Mouse (Mus musculus): ENCODE results near the gene Lgals1.
"Not testable (repeated sequence)": the region's sequence is repeated elsewhere in the genome, so short reads cannot be mapped to it uniquely, and the experiment has no call there.

Gene Lgals1

DNA sequence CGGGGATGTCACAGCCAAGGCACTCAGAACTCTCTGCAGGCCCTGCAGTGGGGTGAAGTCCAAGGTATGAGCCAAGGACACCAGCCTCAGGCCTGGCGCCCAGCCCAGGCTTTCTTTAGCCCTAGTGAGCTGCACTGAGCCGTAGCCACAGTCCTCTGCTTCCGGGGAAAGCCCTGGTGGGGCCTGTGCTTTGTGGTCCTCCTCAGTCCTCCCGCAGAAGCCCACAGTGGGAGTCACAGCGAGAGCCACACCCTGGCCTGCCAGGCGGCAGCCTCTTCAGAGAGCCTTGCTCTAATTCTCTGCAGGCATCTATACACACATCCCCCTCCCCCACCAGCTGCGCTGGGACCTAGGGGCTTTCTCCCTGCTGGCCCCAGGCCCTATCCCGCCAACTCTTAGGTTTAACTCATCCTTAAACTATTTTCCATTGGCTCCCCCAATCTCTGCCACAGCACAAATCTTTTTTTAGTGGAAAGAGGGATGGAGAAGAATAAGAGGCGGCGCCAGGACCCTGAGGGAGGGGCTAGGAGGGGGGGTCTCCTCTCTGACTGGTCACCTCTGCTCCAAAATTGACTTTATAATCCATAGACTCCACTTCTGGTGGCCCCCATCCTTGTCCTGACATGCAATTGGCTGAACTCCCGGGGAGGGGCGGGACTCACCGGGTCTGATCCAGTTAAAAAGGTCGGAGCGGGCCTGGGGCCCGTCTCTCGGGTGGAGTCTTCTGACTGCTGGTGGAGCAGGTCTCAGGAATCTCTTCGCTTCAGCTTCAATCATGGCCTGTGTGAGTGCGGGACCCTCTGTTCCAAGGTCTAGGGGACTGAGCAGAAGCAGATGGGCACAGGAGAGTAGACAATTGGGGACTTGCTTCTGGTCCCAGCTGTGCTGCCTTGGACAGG, at the start of gene Lgals1:
Lgals1 (plus strand) TSS at position 705 of the 899 bp plus-strand sequence.
- peak; percentile 60 for DNase-seq

DNA sequence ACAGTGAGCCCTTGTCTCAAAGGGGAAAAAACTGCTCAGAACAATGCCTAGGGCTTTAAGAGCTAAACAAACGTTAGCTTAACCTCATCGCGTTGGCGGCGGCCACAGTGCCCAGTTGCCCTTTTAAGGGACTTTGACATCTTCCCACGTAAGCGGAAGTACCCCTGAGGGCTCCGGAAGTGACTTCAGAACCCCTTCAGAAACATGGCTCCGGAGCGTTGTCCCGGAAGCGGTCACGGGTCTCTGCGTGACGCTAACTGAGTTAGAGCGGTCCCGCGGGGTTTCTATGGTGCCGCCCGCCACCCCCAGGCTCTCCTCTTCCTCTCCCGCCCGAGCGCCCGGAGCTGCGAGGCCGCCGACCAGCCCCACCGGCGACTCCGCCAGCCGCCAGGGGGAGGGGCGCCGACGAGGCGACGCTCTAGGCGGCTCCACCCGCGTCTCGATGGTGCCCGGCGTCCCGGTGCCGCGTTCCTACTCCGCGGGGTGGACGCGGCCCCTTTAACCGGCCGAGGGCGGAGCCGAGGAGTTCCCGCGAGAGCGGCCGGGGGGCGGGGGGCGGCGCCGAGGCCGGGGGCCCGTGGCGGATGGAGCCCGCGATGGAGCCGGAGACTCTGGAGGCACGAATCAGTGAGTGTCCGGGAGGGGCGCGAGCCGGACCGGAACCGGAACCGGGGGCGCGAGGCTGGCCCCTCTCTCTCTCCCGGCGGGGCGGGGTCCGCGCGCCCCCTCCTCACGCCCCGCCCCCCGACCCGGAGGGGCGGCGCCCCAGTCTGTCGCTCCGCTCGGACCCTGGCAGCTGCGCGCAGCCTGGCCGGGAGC, 49.3 kb upstream of the Lgals1 start, which contains the start of gene Gga1:
Gga1 (plus strand) TSS at position 200 of the 819 bp plus-strand sequence.
- DNase-seq = peak; percentile 93

DNA sequence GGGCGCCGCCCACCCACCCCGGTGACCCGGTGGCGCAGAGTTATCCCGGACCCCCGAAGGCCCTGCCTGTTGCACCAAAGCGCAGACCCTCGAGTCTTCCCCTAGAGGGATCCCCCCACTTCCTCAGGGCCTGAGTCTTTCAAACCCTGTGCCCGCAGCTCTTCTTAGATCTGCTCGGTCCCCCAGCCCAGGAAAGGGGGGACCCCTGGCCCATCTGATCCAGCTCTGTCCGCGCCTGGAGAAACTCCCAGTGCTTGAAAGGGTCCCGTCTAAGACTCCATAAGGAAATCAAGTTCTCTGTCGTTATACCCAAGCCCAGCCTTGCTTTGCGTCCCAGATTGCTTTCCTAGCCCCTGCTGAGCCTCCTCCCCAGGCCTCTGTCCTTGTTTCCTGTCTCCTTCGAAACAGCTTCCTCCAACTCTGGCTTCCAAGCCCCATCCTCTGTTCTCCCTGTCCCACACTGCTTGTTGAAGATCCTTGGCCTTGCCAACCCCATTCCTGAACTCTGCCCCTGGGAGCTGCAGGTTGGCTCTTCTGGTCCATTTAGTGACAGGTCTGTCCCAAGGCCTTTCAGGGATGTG, 48.6 kb upstream of the Lgals1 start:
- DNase-seq = no peak

DNA sequence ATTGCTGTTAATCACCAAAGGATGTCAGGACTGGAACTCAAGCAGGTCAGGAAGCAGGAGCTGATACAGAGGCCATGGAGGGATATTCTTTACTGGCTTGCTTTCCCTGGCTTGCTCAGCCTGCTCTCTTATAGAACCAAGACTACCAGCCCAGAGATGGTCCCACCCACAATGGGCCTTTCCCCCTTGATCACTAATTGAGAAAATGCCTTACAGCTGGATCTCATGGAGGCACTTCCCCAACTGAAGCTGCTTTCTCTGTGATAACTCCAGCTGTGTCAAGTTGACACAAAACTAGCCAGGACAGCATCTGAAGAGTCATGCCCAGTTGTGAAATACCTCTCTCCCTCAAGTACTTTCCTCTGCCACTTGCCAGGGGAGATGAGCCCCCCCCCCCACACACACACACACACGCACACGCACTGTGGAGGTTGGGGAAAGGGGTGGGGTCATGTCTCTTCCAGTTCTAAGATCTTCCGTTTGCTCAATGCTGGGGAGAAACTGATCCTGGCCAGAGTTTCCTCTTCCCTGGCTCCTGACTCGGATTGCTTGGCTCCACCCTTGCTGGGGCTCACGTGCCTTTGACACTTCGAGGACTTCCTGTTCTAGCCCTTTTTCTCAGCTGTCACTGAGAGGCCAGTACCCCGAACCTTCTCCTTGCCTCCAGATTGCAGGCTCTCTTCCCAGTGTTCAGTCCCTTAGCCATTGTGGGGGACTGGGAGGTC, 47.6 kb upstream of the Lgals1 start:
- DNase-seq = not testable (repeated sequence)

DNA sequence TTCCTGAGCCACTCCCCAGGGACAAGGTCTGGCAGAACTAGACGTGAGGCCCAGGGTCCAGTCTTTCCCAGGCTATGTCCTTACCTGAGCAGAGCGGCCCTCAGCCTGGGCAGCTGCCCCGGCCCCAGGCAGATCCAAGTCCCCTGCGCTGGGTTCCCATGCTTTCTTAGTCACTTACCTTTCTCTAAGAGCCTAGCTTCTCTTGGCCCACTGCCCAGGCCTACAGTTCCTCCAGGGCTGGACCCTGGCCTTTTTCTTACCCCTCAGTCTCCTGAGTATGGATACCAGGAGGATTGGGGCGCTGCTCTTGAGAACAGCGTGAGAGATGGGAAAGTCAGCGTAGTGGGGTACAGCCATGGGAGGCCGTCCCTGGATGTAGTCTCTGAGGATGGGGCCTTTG, 46.1 kb upstream of the Lgals1 start:
- DNase-seq = no peak

DNA sequence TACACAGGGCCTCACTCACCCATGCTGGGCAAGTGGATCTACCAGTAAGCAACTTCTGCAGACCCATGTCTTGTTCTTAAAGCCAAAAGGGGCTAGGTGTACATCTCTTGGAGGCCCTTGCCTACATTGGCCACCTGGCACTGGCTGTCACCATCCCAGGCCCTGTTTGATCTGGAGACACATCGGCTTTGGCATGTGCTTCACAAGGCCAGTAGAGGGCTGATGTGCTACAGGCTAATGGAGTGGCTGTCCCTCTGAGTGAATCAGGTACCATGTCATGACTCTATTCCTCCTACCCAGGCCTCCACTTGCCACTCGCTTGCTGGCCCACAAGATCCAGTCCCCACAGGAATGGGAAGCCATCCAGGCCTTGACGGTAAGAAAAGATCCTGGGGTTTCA, 44.7 kb upstream of the Lgals1 start:
- no peak for DNase-seq

DNA sequence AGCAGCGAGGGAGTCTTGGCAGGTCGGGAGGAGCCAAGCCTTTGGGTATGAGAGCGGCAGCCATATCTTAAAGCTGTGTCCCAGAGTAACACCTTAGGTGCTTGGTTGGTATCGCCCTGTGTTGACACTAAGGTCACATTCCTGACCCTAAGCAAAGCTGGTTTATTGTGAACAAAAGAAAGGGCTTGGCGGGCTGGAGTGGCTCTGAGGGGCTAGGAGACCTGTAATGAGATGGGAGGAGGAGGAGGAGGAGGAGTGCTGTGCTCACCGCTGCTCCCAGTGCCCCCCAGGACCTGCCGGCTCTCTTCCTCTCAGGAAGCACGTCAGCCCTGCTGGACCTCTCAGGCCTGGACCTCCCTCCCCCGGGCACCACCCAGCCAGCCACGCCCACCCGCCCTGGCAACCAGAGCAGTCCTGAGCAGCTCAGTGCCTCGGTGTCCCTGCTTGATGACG, 37.1 kb upstream of the Lgals1 start:
- no peak for DNase-seq

DNA sequence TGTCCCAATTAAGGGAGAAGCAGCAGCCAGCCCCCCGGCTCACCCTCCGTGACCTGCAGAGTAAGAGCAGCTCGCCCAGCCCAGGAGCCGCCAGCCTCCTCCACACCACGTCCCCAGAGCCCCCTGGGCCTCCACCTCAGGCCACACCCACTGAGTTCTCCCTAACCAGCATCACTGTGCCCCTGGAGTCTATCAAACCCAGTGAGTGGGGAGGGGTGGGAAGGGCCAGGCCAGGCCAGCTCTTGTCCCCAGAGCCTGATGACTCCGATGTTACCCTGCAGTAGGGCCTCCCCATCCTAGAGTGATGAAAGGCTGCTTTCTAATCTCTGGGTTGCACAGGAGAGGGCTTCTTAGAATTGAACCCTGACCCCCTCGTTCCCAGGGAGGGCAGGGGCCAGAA, 34.1 kb upstream of the Lgals1 start:
- no peak for DNase-seq

DNA sequence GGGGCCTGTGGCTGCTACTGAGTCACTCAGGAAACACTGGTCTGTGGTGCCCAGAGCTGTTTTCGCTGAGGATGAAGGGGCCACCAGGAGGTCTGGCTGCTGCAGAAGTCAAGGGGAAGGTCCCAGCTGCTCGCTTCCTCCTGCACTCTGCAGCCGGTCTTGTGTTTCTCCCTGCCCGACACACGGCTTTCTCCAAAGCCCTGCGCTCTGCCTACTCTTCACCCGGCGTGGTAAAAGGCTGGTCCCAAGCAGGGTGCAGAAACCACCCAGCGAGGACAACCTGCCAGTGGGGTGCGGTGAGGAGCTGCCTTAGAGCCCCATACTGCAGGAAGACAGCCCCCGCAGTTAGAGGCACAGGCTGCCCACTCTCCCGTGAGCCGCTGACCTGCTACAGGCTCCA, 31.8 kb upstream of the Lgals1 start:
- no peak for DNase-seq

DNA sequence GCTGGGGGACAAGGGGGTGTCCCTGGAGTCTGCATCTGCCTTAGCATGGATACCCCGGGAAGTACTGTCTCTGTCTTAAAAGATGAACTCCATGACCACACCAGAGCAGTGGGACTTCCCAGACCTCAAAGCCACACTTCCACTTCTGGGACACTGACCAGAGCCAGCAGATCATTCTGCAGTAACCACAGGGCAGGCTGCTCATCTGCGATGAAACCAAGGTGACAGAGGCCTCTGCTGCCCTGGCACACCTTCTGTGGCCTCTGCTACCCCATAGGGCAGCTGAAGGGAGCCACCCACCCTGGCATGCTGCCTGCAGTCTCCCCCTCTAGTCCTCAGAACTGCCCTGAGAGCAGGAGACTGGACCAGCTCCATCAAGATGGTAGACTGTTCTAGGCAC, 30.8 kb upstream of the Lgals1 start:
- no peak for DNase-seq

DNA sequence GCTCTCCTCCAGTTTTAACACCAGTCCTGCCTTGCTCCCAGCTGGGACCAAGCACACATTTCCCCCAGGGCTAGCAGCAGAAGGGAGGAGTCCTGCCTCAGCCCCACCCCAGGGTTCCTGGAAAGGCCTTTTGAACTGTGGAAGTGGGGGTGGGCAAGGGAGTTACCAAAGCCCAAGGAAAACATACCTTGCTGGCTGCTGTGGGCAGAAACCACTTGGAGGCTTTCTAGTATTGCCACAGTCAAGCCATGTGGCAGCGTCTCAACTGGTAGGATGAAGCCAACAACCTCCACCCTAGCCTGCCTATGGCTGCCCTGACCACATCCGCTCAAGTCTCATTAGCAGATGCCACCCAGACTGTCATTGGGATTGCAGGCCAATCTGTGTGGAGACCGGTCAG, 30.4 kb upstream of the Lgals1 start:
- DNase-seq = no peak

DNA sequence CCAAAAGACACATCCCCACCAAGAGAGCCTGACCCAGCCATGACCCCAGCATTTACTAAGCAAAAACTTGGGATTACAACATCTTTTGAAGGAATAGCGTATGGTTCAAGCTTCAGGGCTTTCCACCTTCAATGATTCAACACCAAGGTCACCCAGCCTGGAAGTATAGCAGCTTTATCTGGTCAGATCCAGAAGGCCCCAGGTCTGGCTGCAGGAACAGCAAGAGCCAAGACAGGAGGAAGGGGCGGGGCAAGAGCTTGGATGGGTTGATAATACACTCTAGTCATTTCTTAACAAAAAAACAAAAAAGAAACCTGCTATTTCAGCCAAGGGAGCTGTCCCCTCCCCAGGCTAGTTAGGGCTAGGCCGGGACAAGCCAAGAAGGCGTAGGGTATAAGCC, 29.0 kb upstream of the Lgals1 start:
- no peak for DNase-seq

DNA sequence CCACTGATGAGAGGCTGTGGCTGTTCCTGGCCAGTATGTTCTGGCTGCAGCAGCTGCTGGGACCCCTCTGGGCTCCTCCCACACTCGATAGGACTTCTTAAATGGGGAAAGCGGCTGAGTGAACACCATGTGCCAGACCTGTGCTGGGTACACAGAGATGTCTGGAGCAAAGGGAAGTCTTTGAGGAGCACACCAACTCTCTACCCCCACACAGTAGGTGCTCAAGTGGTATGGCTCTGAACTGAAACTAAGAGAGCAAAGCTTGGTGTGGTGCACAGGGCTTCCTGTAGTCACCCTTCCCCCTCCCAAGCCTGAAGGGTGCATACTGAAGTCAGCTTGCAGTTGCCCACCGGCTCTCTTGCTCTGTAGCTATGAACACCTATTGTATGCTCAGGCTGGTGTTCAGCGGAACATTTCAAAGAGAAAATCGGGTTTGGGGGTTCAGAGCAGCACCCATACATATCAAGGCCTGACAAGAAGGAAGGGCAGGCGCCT, 28.0 kb upstream of the Lgals1 start:
- DNase-seq = no peak

DNA sequence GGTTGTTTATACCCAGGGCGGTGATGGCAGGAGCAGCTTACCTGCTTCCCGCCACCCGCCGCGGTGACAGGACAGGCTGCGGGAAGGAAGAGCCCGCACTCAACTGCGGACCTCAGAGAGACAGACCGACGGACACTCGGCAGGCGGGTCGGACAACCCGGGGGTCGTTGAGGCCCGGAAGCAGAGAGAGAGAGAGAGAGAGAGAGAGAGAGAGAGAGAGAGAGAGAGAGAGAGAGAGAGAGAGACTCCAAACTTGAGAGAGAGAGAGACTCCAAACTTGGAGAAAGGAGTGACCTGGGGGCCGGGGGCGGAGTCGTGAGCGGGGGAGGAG, 27.2 kb upstream of the Lgals1 start, which contains the start of gene Gm49510:
Gm49510 (plus strand) TSS at position 259 of the 331 bp plus-strand sequence.
- DNase-seq = no peak

DNA sequence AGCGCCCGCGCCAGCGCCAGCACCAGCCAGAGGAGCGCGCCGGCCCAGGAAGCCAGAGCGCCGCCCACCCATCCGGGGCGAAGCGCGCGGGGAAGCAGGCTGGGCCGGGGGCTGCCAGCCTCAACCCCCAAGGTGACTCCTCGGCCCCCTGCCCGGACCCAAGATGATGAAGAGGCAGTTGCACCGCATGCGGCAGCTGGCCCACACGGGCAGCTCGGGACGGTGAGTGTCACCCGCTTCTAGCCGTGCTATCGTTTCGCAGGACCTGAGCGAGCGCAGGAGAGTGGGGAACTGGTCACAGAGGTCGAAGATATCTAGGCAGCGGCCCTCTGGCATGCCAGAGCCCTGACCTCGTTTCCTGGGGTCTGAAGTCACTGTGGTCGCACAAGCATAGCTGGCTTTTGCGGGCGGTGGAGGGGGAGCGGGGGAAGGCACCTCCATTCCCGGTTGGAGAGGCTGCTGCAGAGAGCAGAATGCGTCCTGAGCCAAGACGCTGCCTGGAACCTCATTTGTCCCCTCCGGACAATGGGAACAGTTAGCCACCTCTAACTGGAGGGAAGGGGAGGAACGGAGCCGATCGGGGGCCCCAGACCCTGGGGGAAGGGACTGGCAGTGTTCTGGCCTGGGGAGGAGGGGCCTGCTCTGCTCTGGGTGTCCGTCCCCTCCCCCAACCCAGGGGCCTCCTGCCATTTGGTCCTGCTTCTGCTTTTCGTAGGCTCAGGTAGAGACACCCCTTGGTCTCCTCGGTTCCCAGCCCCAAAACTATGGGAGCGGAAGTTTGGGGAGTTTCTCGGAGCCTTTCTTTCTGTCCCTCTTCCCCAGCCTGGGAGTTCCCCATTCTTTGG, 26.6 kb upstream of the Lgals1 start, which contains the start of gene Sh3bp1:
Sh3bp1 (plus strand) TSS at position 29 of the 845 bp plus-strand sequence.
- peak; percentile 68 for DNase-seq

DNA sequence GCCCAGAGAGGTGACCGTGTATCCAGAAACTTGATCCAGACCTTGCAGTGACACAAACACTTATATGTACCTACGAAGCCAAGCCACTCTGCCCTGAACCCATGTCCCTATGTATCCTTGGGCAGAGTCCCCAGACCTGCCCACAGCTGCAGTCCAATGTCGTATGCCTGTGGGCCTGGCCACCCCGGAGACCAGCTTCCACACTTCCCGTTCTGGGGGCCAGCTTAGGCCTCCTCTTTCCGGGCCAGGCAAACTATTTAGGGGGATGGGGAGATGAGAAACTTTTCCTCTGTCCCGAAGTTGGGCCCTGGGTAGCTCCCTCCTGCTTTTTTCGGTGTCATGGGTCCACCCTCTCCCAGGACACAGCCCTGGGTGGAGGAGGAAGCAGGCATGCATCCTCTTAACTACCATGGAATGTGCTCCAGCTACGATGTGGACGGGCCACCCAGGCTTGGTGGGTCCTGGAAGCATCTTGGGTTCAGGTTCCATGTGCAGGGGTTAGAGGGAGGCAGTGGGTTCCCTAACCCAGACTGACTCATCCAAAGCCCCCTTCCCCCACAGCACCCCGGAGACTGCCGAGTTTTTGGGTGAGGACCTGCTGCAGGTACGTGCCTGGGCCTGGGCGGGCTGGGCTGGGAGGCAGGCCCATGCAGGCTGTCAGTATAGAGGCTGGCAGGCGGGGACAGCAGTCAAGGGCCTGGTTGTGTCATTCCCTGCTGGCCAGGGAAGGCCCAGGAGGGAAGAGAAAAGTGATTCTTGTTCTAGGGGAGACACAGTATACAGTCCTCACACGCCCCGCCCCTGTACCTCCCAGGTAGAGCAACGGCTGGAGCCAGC, 25.7 kb upstream of the Lgals1 start:
- DNase-seq = no peak

DNA sequence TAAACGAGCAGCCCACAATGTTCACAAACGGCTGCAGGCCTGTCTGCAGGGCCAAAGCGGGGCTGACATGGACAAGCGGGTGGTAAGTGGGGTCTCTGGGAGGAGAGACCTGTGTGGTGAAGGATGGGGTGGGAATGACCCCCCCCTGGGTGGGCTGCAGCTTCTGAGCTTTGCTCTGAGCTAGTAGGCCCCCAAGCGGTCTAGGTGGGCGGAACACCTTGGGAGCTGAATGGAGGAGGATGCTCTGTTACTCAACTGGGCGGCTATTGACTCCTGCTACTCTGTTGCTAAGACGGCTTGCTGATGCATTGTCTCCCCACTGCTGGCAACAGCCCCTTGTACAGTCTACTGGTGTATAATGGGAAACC, 25.1 kb upstream of the Lgals1 start:
- DNase-seq = no peak

DNA sequence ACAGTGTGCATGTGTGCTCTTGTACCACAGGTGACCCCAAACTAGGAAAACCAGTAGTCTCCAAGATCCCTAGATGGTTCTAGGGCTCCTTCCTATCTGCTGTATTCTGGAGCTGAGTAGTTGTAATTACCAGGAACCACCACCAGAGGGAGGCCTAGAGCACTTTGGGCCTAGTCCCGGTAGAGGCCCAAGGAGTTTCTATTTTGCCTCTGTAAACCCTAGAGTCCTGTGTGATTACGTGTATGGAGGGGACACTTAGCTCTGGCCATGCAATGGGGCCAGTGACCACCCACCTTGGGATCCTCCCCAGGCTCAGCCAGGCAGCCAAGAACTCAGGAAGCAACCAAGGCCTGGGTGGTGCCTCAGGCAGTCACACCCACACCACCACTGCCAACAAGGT, 23.3 kb upstream of the Lgals1 start:
- peak; percentile 75 for DNase-seq

DNA sequence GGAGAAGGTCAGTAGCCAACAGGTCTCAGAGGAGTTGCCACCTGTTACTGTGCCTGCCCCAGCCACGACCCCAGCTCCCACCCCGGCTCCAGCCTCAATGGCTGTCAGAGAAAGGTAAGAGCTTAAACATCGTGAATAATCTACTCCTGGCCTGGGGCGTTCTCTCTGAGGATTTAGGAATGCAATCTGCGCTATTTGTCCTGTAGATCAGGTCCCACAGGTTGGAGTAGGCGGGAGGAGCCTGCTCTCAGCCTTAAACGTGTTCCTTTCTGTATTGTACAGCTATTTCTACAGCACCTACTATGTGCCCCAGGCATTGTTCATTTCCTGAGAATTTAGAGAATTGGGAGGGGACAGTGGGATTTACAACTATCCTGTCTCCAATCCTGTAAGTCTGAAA, 18.1 kb upstream of the Lgals1 start:
- DNase-seq = no peak

DNA sequence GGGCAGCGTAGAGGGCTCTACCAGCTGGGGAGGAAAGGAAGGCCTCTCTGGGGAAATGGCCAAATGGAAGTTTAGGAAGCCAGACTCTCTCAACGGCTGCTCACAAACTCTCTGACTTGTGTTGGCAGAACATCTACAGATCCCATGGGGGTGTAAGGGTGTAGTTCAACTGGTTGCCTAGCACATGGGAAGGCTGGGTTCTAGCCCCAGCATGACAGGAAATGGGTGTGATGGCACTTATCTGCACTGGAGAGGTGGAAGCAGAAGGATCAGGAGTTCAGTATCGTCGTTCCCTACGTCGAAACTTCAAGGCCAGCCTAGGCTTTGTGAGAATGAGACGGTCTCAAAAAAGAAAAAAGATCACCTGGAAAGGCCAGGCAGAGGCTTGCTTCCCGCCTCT, 17.5 kb upstream of the Lgals1 start:
- DNase-seq = no peak

DNA sequence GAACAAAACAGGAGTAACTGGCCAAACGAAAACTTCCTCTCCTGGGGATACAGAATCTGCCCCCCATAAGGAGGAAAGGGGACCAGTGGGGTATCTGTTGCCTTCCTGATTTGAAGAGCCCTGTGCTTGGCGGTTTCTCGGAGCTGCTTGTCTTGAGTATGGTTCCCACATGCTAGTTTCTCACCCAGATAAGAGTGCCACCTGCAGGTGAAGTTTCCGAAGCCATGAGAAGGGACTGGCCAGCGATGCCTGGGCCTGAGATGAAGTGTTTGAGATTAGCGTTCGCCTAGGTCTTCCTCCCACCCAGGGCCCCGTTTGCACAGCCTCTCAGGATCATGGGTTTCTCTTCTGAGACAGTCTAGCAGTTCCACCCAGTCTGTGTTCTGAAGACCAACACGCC, 14.5 kb upstream of the Lgals1 start:
- peak; percentile 60 for DNase-seq

All from right cerebral cortex, postnatal 14 days (tissue).